Mouse (Mus musculus) G1E (cell line): ENCODE measurements around the gene Klc2.

ENCODE experiments used
- CTCF ChIP-seq: IDR thresholded peaks from 2 replicates; pipeline ENCODE4 v1.5.1; 2012; ENCODE audit warnings: low read depth, low read length, inconsistent platforms, mixed read lengths
- POLR2AphosphoS5 ChIP-seq: IDR thresholded peaks from 2 replicates; pipeline ENCODE4 v1.6.1; 2012; ENCODE audit warnings: low read depth, low read length, inconsistent platforms; ENCODE audit not compliant: insufficient replicate concordance

DNA sequence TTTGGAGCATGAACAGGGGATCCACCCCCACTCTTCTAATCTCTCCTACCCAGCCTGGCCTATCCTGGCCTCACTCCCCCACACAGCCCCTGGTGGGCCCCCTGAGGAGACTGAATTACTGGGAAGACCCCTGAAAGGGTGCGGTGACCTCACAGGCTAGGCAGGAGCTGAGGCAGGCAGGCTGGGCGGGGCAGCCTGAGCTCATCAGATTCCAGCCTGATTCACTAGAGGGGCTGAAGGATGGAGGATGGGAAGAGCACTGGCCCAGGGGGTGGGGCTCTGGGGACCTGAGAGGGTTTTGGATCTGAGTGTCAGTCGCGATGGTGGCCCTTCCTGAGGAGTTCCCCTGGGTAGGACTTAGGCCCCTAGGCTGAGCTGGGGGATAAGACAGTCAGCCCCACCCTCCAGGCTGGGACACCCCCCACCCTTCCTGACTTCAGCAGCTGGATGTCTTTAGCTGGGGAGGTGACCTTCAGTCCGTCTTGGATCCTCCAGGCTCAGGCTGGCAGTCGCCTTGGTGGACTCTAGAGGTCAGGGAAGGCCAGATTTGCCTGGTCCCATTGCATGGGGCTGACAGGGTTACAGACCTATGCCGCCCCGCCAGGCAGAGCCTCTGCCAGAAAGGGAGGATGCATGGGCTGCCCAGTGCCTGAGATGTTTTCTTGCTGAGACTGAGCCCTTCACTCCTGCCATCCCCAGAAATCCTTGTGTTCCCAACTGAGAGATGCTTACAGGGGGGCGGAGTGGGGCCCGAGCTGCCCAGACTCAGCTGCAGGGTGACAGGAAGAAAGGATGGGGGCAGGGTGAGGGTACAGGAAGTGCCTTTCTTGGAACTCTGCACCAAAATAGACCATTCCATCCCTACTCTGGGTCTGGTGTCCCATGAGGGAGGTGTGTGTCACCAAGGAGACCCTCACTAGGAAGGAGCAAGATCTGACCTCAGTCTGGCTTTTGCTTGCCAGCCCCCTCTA, 59.3 kb downstream of the Klc2 start:
- TF ChIP-seq CTCF (no peak), POLR2AphosphoS5 (no peak)
